Comparison of ENCODE assay signal across 8 mouse cellular contexts in the genomic region with DNA sequence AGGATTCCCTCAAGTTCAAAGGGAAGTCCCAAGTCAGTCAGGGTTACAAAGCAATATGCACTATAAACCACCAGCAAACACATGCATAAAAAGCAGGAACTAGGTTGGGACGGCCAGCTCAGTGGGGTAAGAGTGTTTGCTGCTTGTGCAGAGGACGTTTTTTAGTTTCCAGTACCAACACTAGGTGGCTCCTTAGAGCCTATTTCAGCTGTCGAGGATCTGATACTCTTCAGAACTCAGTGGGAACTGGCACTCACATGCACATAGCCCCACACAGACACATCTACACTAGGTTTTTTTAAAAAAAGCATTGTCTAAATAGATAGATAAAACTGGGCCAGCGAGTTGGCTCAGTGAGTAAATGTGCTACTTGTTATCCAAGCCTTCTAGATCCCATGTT. TPM values are rescaled to one million over a fixed set of nuclear protein-coding genes. Genes with fewer than 3 reads are reported as not detected.
DNase-seq lines count a peak whose midpoint lies in the region; ATAC-seq and TF ChIP-seq lines count a peak whose summit lies in the region.

No protein-coding gene starts in this region.

- no peaks in the 10 kb centered on the region for H3K4me1 ChIP-seq in hindbrain, embryonic 11.5 days (replicated peaks; ENCODE audit: control insufficient read depth, insufficient read depth, low read length)
- no peaks in the 10 kb centered on the region for H3K4me1 ChIP-seq in hindbrain, embryonic 10.5 days (replicated peaks)
- H3K4me1 ChIP-seq in forebrain, embryonic 16.5 days (replicated peaks; ENCODE audit: control insufficient read depth, insufficient read depth, low read length): no peaks in the 10 kb centered on the region
- no peaks in the 10 kb centered on the region; the same call in 1 of the 2 replicates for H3K4me1 ChIP-seq in lung, adult 2 months (ENCODE audit: control insufficient read depth, insufficient read depth, low read length)

- no peak overlapping the region for H3K4me3 ChIP-seq in hindbrain, embryonic 11.5 days (ENCODE audit: low read depth, low read length)
- H3K4me3 ChIP-seq in hindbrain, embryonic 10.5 days: no peak overlapping the region
- H3K4me3 ChIP-seq in forebrain, embryonic 16.5 days (replicated peaks; ENCODE audit: low read length): no peak overlapping the region
- no peak overlapping the region for H3K4me3 ChIP-seq in lung, adult 2 months (replicated peaks; ENCODE audit: extremely low read depth, low read depth, low read length)

- H3K4me2 ChIP-seq in hindbrain, embryonic 11.5 days (replicated peaks; ENCODE audit: low read depth, low read length): no peak overlapping the region
- no peak overlapping the region for H3K4me2 ChIP-seq in forebrain, embryonic 16.5 days (ENCODE audit: low read length)

- 52% methylated on average over 4 of the region's 4 CpGs for WGBS in hindbrain, embryonic 11.5 days
- WGBS in hindbrain, embryonic 10.5 days: 62% methylated on average over 4 of the region's 4 CpGs
- 46% methylated on average over 4 of the region's 4 CpGs for WGBS in forebrain, embryonic 16.5 days
- 28% methylated on average over 4 of the region's 4 CpGs for WGBS in lung, adult 2 months

- no peak overlapping the region for H3K27ac ChIP-seq in hindbrain, embryonic 11.5 days (ENCODE audit: low read depth, low read length)
- no peak overlapping the region for H3K27ac ChIP-seq in hindbrain, embryonic 10.5 days
- no peak overlapping the region for H3K27ac ChIP-seq in forebrain, embryonic 16.5 days (ENCODE audit: low read length)

- DNase-seq in hindbrain, embryonic 11.5 days (ENCODE audit: low spot score): no peak
- DNase-seq in hindbrain, embryonic 10.5 days (ENCODE audit: low spot score): no peak
- DNase-seq in 3T3-L1 (ENCODE audit: low read depth, low spot score): peak; percentile 75
- DNase-seq in lung, adult 2 months: peak; percentile 7
- no peak for DNase-seq in yolk sac, embryonic 10.5 days (ENCODE audit: low spot score)
- DNase-seq in urinary bladder, postnatal 4 days (ENCODE audit: low spot score in 2 of 2): no peak

- no peaks in the 10 kb centered on the region for H3K36me3 ChIP-seq in hindbrain, embryonic 11.5 days (ENCODE audit: control insufficient read depth, insufficient read depth, low read length)
- peaks cover 89% of the 10 kb centered on the region for H3K36me3 ChIP-seq in hindbrain, embryonic 10.5 days
- peaks cover 8% of the 10 kb centered on the region for H3K36me3 ChIP-seq in forebrain, embryonic 16.5 days (ENCODE audit: control insufficient read depth, insufficient read depth)

- H3K27me3 ChIP-seq in hindbrain, embryonic 11.5 days (ENCODE audit: control insufficient read depth, insufficient read depth, low read length): no peaks in the 10 kb centered on the region
- no peaks in the 10 kb centered on the region for H3K27me3 ChIP-seq in hindbrain, embryonic 10.5 days (ENCODE audit: insufficient read depth, poor library complexity, severe bottlenecking)
- no peaks in the 10 kb centered on the region for H3K27me3 ChIP-seq in forebrain, embryonic 16.5 days (replicated peaks; ENCODE audit: control insufficient read depth, insufficient read depth, low read length)

- H3K9me3 ChIP-seq in hindbrain, embryonic 11.5 days (ENCODE audit: control insufficient read depth, low read length): no peaks in the 10 kb centered on the region
- H3K9me3 ChIP-seq in hindbrain, embryonic 10.5 days: no peaks in the 10 kb centered on the region
- H3K9me3 ChIP-seq in forebrain, embryonic 16.5 days (ENCODE audit: control insufficient read depth, low read length): no peaks in the 10 kb centered on the region

- ATAC-seq in hindbrain, embryonic 11.5 days (ENCODE audit: low FRiP score): 0 out of 2 replicates have a peak, but pooled peaks have one; percentile 27
- ATAC-seq in CD4-positive, CD25-positive, alpha-beta regulatory T cell, adult 4 months: peak; percentile 65
- ATAC-seq in forebrain, embryonic 16.5 days: peak; percentile 70

- peak; percentile 46 for TF ChIP-seq CTCF in lung, adult 2 months (IDR thresholded peaks at IDR 0.05; ENCODE audit: insufficient read depth, low read length)

- H3K9ac ChIP-seq in hindbrain, embryonic 11.5 days (ENCODE audit: low read depth, low read length): no peak overlapping the region
- H3K9ac ChIP-seq in forebrain, embryonic 16.5 days (replicated peaks; ENCODE audit: low read depth, low read length): no peak overlapping the region

- TF ChIP-seq POLR2A in lung, adult 2 months (IDR thresholded peaks at IDR 0.05; ENCODE audit: borderline replicate concordance, extremely low read depth, low read depth, low read length): no peak

RNA-seq across cellular contexts. Expression of a gene that starts 13.7 kb away (rescaled TPM):
- polyA plus RNA-seq in hindbrain, embryonic 11.5 days (2014; fragmentation: Nextera tagmentation; extraction: Ambion mirVana): 1.1 TPM in 2 replicates
- polyA plus RNA-seq in hindbrain, embryonic 10.5 days (2016; fragmentation: Nextera tagmentation; extraction: Ambion mirVana): 0.31 and 0.41 TPM in 2 replicates
- polyA plus RNA-seq in CD4-positive, CD25-positive, alpha-beta regulatory T cell, adult 4 months (2017; shearing (Covaris generic)): not detected
- 4.1 and 7.1 TPM in 2 replicates for polyA plus RNA-seq in forebrain, embryonic 16.5 days (2015; fragmentation: Nextera tagmentation; extraction: Ambion mirVana)
- 0.45 and 0.71 TPM in 2 replicates for polyA plus RNA-seq in lung, adult 2 months (2012; rRNA removed)

RNA-seq across cellular contexts. Expression of a gene that starts 21.2 kb away (rescaled TPM):
- polyA plus RNA-seq in hindbrain, embryonic 11.5 days (2014; fragmentation: Nextera tagmentation; extraction: Ambion mirVana): 34.4 and 38.8 TPM in 2 replicates
- 20.9 and 39.8 TPM in 2 replicates for polyA plus RNA-seq in hindbrain, embryonic 10.5 days (2016; fragmentation: Nextera tagmentation; extraction: Ambion mirVana)
- 10 to 100 TPM; 18.0 to 21.9 TPM for polyA plus RNA-seq in CD4-positive, CD25-positive, alpha-beta regulatory T cell, adult 4 months (2017; shearing (Covaris generic))
- polyA plus RNA-seq in forebrain, embryonic 16.5 days (2015; fragmentation: Nextera tagmentation; extraction: Ambion mirVana): 17.6 and 21.3 TPM in 2 replicates
- 77.9 and 84.9 TPM in 2 replicates for polyA plus RNA-seq in lung, adult 2 months (2012; rRNA removed)

Comparison
In these comparisons a context has a peak if more than half of its experiments do, and no peak if none do; other contexts are left out.
1. DNase-seq: peak in 3T3-L1 (single experiment) and lung, adult 2 months (single experiment); none in hindbrain, embryonic 11.5 days (single experiment), hindbrain, embryonic 10.5 days (single experiment), yolk sac, embryonic 10.5 days (single experiment) and urinary bladder, postnatal 4 days (0 of 2).
2. Peak in every context shown above with its lines, with median percentiles within 50 percentile points of each other: ATAC-seq.